Mouse (Mus musculus) adrenal gland, adult 8-10 months (tissue): ENCODE results near the gene Chic2. TPM values are rescaled to one million over a fixed set of nuclear protein-coding genes. Genes with fewer than 3 reads are reported as not detected.
A peak's percentile ranks its signal among the peaks of the same experiment; 100 is the strongest.

Experiments used
- DNase-seq: peaks from one replicate; pipeline ENCODE4 v3.0.0; 2022
- total RNA-seq, 4 experiments: library from RNA; stranded (reverse); gene quantifications; 2 replicates each; pipeline ENCODE4 v1.2.4; 2022

Gene Chic2
- total RNA-seq, 4 experiments from 2014 or later: 22.8 to 28.3 (median 24.4) TPM

- peak; percentile 86 for DNase-seq
Observed at GRCm38 (mm10) chr5:74974726-74975411, 69.7 kb downstream of the Chic2 start.

- DNase-seq: peak; percentile 19
Observed at GRCm38 (mm10) chr5:74974061-74974581, 70.5 kb downstream of the Chic2 start.

GRCm38 (mm10) chr5:74971418-74971817, 73.2 kb downstream of the Chic2 start:
- DNase-seq: no peak

GRCm38 (mm10) chr5:74969341-74969740, 75.2 kb downstream of the Chic2 start:
- DNase-seq: no peak

GRCm38 (mm10) chr5:74967882-74968281, 76.7 kb downstream of the Chic2 start:
- DNase-seq: no peak

- DNase-seq: no peak
Observed at GRCm38 (mm10) chr5:74966891-74967290, 77.7 kb downstream of the Chic2 start.

- DNase-seq: no peak
Observed at GRCm38 (mm10) chr5:74962771-74963170, 81.8 kb downstream of the Chic2 start.

GRCm38 (mm10) chr5:74960840-74961543, 83.6 kb downstream of the Chic2 start:
- peak; percentile 17 for DNase-seq

GRCm38 (mm10) chr5:74960306-74960705, 84.3 kb downstream of the Chic2 start:
- no peak for DNase-seq

GRCm38 (mm10) chr5:74957293-74958076, 87.1 kb downstream of the Chic2 start:
- DNase-seq: no peak

- no peak for DNase-seq
Observed at GRCm38 (mm10) chr5:74956335-74956734, 88.2 kb downstream of the Chic2 start.

- no peak for DNase-seq
Observed at GRCm38 (mm10) chr5:74955565-74955964, 89.0 kb downstream of the Chic2 start.

GRCm38 (mm10) chr5:74952938-74953337, 91.6 kb downstream of the Chic2 start:
- no peak for DNase-seq

- no peak for DNase-seq
Observed at GRCm38 (mm10) chr5:74951375-74951774, 93.2 kb downstream of the Chic2 start.

GRCm38 (mm10) chr5:74949298-74949697, 95.3 kb downstream of the Chic2 start:
- no peak for DNase-seq

- no peak for DNase-seq
Observed at GRCm38 (mm10) chr5:74948482-74948881, 96.1 kb downstream of the Chic2 start.

Other genes with a start within 250 kb of the Chic2 start
- not detected for gene Gsx2, start 30.8 kb upstream of the Chic2 start, total RNA-seq
- gene Pdgfra, start 107.5 kb upstream of the Chic2 start, total RNA-seq: 10 to 100 TPM; 40.5 to 55.6 (median 45.9) TPM